8 mouse cellular contexts compared by ENCODE assay signal in genomic region chr4:134853637-134854485, GRCm38 (mm10). TPM values are rescaled to one million over a fixed set of nuclear protein-coding genes. Genes with fewer than 3 reads are reported as not detected.
A peak's percentile ranks its signal among the peaks of the same experiment; 100 is the strongest.
DNase-seq lines count a peak whose midpoint lies in the region; ATAC-seq and TF ChIP-seq lines count a peak whose summit lies in the region.

No protein-coding gene starts in this region.

- peak overlapping the region; percentile 79 for H3K4me2 ChIP-seq in heart, embryonic 11.5 days
- H3K4me2 ChIP-seq in kidney, embryonic 15.5 days = peak overlapping the region; percentile 84
- peak overlapping the region; percentile 83 for H3K4me2 ChIP-seq in limb, embryonic 15.5 days
- H3K4me2 ChIP-seq in midbrain, postnatal 0 days (ENCODE audit: low read depth, low read length, poor library complexity, severe bottlenecking) = peak overlapping the region; percentile 61

- H3K27me3 ChIP-seq in C2C12 (ENCODE audit: control insufficient read depth, insufficient read depth, insufficient read length) = no peaks in the 10 kb centered on the region
- peaks cover 6% of the 10 kb centered on the region; the same call in 1 of the 2 replicates for H3K27me3 ChIP-seq in heart, embryonic 11.5 days (ENCODE audit: control insufficient read depth, insufficient read depth, low read length)
- no peaks in the 10 kb centered on the region for H3K27me3 ChIP-seq in kidney, embryonic 15.5 days
- peaks cover 4% of the 10 kb centered on the region; the same call in 1 of the 2 replicates for H3K27me3 ChIP-seq in limb, embryonic 15.5 days
- H3K27me3 ChIP-seq in midbrain, postnatal 0 days (ENCODE audit: insufficient read depth, low read length) = no peaks in the 10 kb centered on the region

- no peaks in the 10 kb centered on the region for H3K36me3 ChIP-seq in C2C12 (ENCODE audit: control insufficient read depth, insufficient read depth)
- H3K36me3 ChIP-seq in heart, embryonic 11.5 days (ENCODE audit: control insufficient read depth, insufficient read depth, low read length) = no peaks in the 10 kb centered on the region
- H3K36me3 ChIP-seq in kidney, embryonic 15.5 days = no peaks in the 10 kb centered on the region
- no peaks in the 10 kb centered on the region for H3K36me3 ChIP-seq in limb, embryonic 15.5 days
- H3K36me3 ChIP-seq in midbrain, postnatal 0 days (ENCODE audit: insufficient read depth, low read length) = no peaks in the 10 kb centered on the region

- H3K4me3 ChIP-seq in C2C12 (ENCODE audit: insufficient read depth, poor library complexity, severe bottlenecking) = peak overlapping the region; percentile 64
- peak overlapping the region; percentile 88 for H3K4me3 ChIP-seq in embryonic fibroblast, embryonic 13.5 days (ENCODE audit: insufficient read depth, low read length)
- peak overlapping the region; percentile 98 for H3K4me3 ChIP-seq in heart, embryonic 11.5 days (ENCODE audit: low read depth, low read length)
- H3K4me3 ChIP-seq in kidney, embryonic 15.5 days (replicated peaks) = peak overlapping the region; percentile 98
- peak overlapping the region; percentile 99 for H3K4me3 ChIP-seq in limb, embryonic 15.5 days
- peak overlapping the region; percentile 99 for H3K4me3 ChIP-seq in midbrain, postnatal 0 days (ENCODE audit: low read depth, low read length)

- H3K9ac ChIP-seq in heart, embryonic 11.5 days (ENCODE audit: low read depth, low read length) = peak overlapping the region; percentile 72
- peak overlapping the region; percentile 48 for H3K9ac ChIP-seq in kidney, embryonic 15.5 days
- H3K9ac ChIP-seq in limb, embryonic 15.5 days = peak overlapping the region; percentile 56
- H3K9ac ChIP-seq in midbrain, postnatal 0 days (replicated peaks; ENCODE audit: low read length, poor library complexity, severe bottlenecking) = peak overlapping the region; percentile 97

- H3K27ac ChIP-seq in embryonic fibroblast, embryonic 13.5 days (ENCODE audit: insufficient read depth, low read length) = peak overlapping the region; percentile 43; the same call in 1 of the 2 replicates
- H3K27ac ChIP-seq in heart, embryonic 11.5 days (ENCODE audit: low read depth, low read length) = peak overlapping the region; percentile 83
- H3K27ac ChIP-seq in kidney, embryonic 15.5 days = peak overlapping the region; percentile 89
- H3K27ac ChIP-seq in limb, embryonic 15.5 days = peak overlapping the region; percentile 92
- peak overlapping the region; percentile 100 for H3K27ac ChIP-seq in midbrain, postnatal 0 days (ENCODE audit: low read depth, low read length)

- peak; percentile 93 for ATAC-seq in heart, embryonic 11.5 days (replicated peaks; ENCODE audit: insufficient number of reproducible peaks, low FRiP score, low TSS enrichment)
- ATAC-seq in kidney, embryonic 15.5 days (replicated peaks; ENCODE audit: low FRiP score) = peak; percentile 94
- peak; percentile 92 for ATAC-seq in limb, embryonic 15.5 days (ENCODE audit: insufficient number of reproducible peaks, low FRiP score, low TSS enrichment, low read depth)
- ATAC-seq in midbrain, postnatal 0 days (ENCODE audit: low FRiP score) = peak; percentile 96

- peaks cover 41% of the 10 kb centered on the region for H3K79me2 ChIP-seq in C2C12 (ENCODE audit: control insufficient read depth, insufficient read depth)

- under 1% methylated on average over 91 of the region's 91 CpGs for WGBS in heart, embryonic 11.5 days (ENCODE audit: insufficient replicate concordance)
- under 1% methylated on average over 88 of the region's 91 CpGs for WGBS in kidney, embryonic 15.5 days
- under 1% methylated on average over 88 of the region's 91 CpGs for WGBS in limb, embryonic 15.5 days
- 1% methylated on average over 90 of the region's 91 CpGs for WGBS in midbrain, postnatal 0 days

- TF ChIP-seq POLR2A in embryonic fibroblast, embryonic 13.5 days (IDR thresholded peaks at IDR 0.05; ENCODE audit: low read depth, low read length) = peak; percentile 63

- H3K9me3 ChIP-seq in heart, embryonic 11.5 days (replicated peaks; ENCODE audit: control insufficient read depth, low read length) = no peaks in the 10 kb centered on the region
- no peaks in the 10 kb centered on the region for H3K9me3 ChIP-seq in kidney, embryonic 15.5 days (replicated peaks)
- no peaks in the 10 kb centered on the region for H3K9me3 ChIP-seq in limb, embryonic 15.5 days
- no peaks in the 10 kb centered on the region for H3K9me3 ChIP-seq in midbrain, postnatal 0 days (ENCODE audit: low read length)

- DNase-seq in brain, adult 2 months (ENCODE audit: low read depth, low spot score) = peak; percentile 97
- DNase-seq in midbrain, postnatal 0 days (ENCODE audit: low spot score) = peak; percentile 96
- DNase-seq in spleen, postnatal 10 days (ENCODE audit: low spot score in 2 of 2) = peak; percentile 94 to 96

- no peaks in the 10 kb centered on the region for H3K4me1 ChIP-seq in embryonic fibroblast, embryonic 13.5 days (ENCODE audit: control insufficient read depth, insufficient read depth, low read length)
- H3K4me1 ChIP-seq in heart, embryonic 11.5 days (ENCODE audit: control insufficient read depth, insufficient read depth, low read length) = peaks cover 8% of the 10 kb centered on the region
- H3K4me1 ChIP-seq in kidney, embryonic 15.5 days = peaks cover 49% of the 10 kb centered on the region
- peaks cover 28% of the 10 kb centered on the region for H3K4me1 ChIP-seq in limb, embryonic 15.5 days
- H3K4me1 ChIP-seq in midbrain, postnatal 0 days (ENCODE audit: insufficient read depth, low read length) = peaks cover 16% of the 10 kb centered on the region; the same call in 1 of the 2 replicates

- peaks cover 23% of the 10 kb centered on the region for H3K79me3 ChIP-seq in C2C12 (ENCODE audit: low read depth)

- H3ac ChIP-seq in C2C12 (ENCODE audit: control insufficient read depth, insufficient read length, low read depth) = peak overlapping the region; percentile 80

- TF ChIP-seq CTCF in C2C12 (IDR thresholded peaks at IDR 0.05; ENCODE audit: control insufficient read depth, insufficient read depth, insufficient read length) = no peak
- TF ChIP-seq CTCF in embryonic fibroblast, embryonic 13.5 days (IDR thresholded peaks at IDR 0.05; ENCODE audit: borderline replicate concordance, insufficient read depth, low read length) = no peak
- no peak for TF ChIP-seq CTCF in midbrain, postnatal 0 days (IDR thresholded peaks at IDR 0.05)

TF ChIP-seq in C2C12, 6 proteins besides CTCF, POLR2A, EP300 and RAD21:
- TF ChIP-seq USF1 (IDR thresholded peaks at IDR 0.05; ENCODE audit: low read depth) = no peak
- TF ChIP-seq MAX (IDR thresholded peaks at IDR 0.05) = peak; percentile 45

RNA-seq across cellular contexts. Expression of gene Maco1, which starts 0.7 kb away (rescaled TPM):
- 14.6 TPM for polyA plus RNA-seq in C2C12 (2012; fragmentation: generic; extraction: Trizol)
- polyA plus RNA-seq in embryonic fibroblast, embryonic 13.5 days (2011; ENCODE audit: insufficient read length, low read depth, missing spikeins) = 38.6 and 42.3 TPM in 2 replicates
- polyA plus RNA-seq in heart, embryonic 11.5 days (2014; fragmentation: Nextera tagmentation; extraction: Ambion mirVana) = 20.7 and 22.6 TPM in 2 replicates
- 38.4 and 39.7 TPM in 2 replicates for polyA plus RNA-seq in kidney, embryonic 15.5 days (2015; fragmentation: Nextera tagmentation; extraction: Ambion mirVana)
- polyA plus RNA-seq in limb, embryonic 15.5 days (2015; fragmentation: Nextera tagmentation; extraction: Ambion mirVana) = 39.1 and 44.7 TPM in 2 replicates
- 62.8 and 82.4 TPM in 2 replicates for total RNA-seq in midbrain, postnatal 0 days (2014; rRNA removed)
- polyA plus RNA-seq in midbrain, postnatal 0 days (2015; fragmentation: Nextera tagmentation; extraction: Ambion mirVana) = 69.1 and 79.1 TPM in 2 replicates

RNA-seq across cellular contexts. Expression of gene Rhd, which starts 10.5 kb away (rescaled TPM):
- 0.14 TPM for polyA plus RNA-seq in C2C12 (2012; fragmentation: generic; extraction: Trizol)
- 0.51 and 0.72 TPM in 2 replicates for polyA plus RNA-seq in embryonic fibroblast, embryonic 13.5 days (2011; ENCODE audit: insufficient read length, low read depth, missing spikeins)
- 54.0 and 68.6 TPM in 2 replicates for polyA plus RNA-seq in heart, embryonic 11.5 days (2014; fragmentation: Nextera tagmentation; extraction: Ambion mirVana)
- 5.7 and 7.9 TPM in 2 replicates for polyA plus RNA-seq in kidney, embryonic 15.5 days (2015; fragmentation: Nextera tagmentation; extraction: Ambion mirVana)
- polyA plus RNA-seq in limb, embryonic 15.5 days (2015; fragmentation: Nextera tagmentation; extraction: Ambion mirVana) = 2.7 and 4.0 TPM in 2 replicates
- 1.4 and 1.5 TPM in 2 replicates for total RNA-seq in midbrain, postnatal 0 days (2014; rRNA removed)
- 0.98 and 1.5 TPM in 2 replicates for polyA plus RNA-seq in midbrain, postnatal 0 days (2015; fragmentation: Nextera tagmentation; extraction: Ambion mirVana)

Comparison
In these comparisons a context has a peak if more than half of its experiments do, and no peak if none do; other contexts are left out.
1. Peak in every context shown above with its lines: DNase-seq, ATAC-seq, H3K4me3 ChIP-seq and H3K27ac ChIP-seq.
2. H3K27ac ChIP-seq: peak in every context shown above with its lines; median percentile 100 in midbrain, postnatal 0 days; 92 in limb, embryonic 15.5 days; 89 in kidney, embryonic 15.5 days; 83 in heart, embryonic 11.5 days; 43 in embryonic fibroblast, embryonic 13.5 days.